Mouse (Mus musculus): Measurements from ENCODE around the gene Apbb1.

Gene Apbb1

GRCm38 (mm10) chr7:105570756-105571155 lies 10.7 kb downstream of the Apbb1 start:
- no peak for DNase-seq (ENCODE audit: low spot score)

GRCm38 (mm10) chr7:105569512-105570496 lies 11.6 kb downstream of the Apbb1 start:
- peak; percentile 78 for DNase-seq (ENCODE audit: low spot score)

- peak; percentile 82 for DNase-seq (ENCODE audit: low spot score)
These were observed 12.4 kb downstream of the Apbb1 start for GRCm38 (mm10) chr7:105568988-105569471.

- peak; percentile 48 for DNase-seq (ENCODE audit: low spot score)
These were observed 12.9 kb downstream of the Apbb1 start for GRCm38 (mm10) chr7:105568583-105568982.

- peak; percentile 24 for DNase-seq (ENCODE audit: low spot score)
These were observed 16.2 kb downstream of the Apbb1 start for GRCm38 (mm10) chr7:105565071-105565836.

- DNase-seq (ENCODE audit: low spot score): no peak
These were observed 18.1 kb downstream of the Apbb1 start for GRCm38 (mm10) chr7:105563367-105563766.

GRCm38 (mm10) chr7:105562317-105562716 lies 19.1 kb downstream of the Apbb1 start:
- no peak for DNase-seq (ENCODE audit: low spot score)

- DNase-seq (ENCODE audit: low spot score): no peak
These were observed 22.4 kb downstream of the Apbb1 start for GRCm38 (mm10) chr7:105559016-105559415.

GRCm38 (mm10) chr7:105557671-105558070 lies 23.8 kb downstream of the Apbb1 start:
- DNase-seq (ENCODE audit: low spot score): no peak

- no peak for DNase-seq (ENCODE audit: low spot score)
These were observed 25.0 kb downstream of the Apbb1 start for GRCm38 (mm10) chr7:105556406-105556805.

GRCm38 (mm10) chr7:105555571-105555970 lies 25.9 kb downstream of the Apbb1 start:
- DNase-seq (ENCODE audit: low spot score): no peak

- DNase-seq (ENCODE audit: low spot score): peak; percentile 91
These were observed 27.1 kb downstream of the Apbb1 start, which contains the start of gene Smpd1 for GRCm38 (mm10) chr7:105554212-105554942. TSS of gene Smpd1 (plus strand) at chr7:105554360.

GRCm38 (mm10) chr7:105553456-105554211 lies 27.8 kb downstream of the Apbb1 start:
- DNase-seq (ENCODE audit: low spot score): no peak

- DNase-seq (ENCODE audit: low spot score): peak; percentile 53
These were observed 32.4 kb downstream of the Apbb1 start for GRCm38 (mm10) chr7:105549035-105549434.

GRCm38 (mm10) chr7:105547970-105548369 lies 33.5 kb downstream of the Apbb1 start:
- no peak for DNase-seq (ENCODE audit: low spot score)

- no peak for DNase-seq (ENCODE audit: low spot score)
These were observed 35.5 kb downstream of the Apbb1 start for GRCm38 (mm10) chr7:105545986-105546385.

- no peak for DNase-seq (ENCODE audit: low spot score)
These were observed 47.3 kb downstream of the Apbb1 start for GRCm38 (mm10) chr7:105534162-105534561.

- no peak for DNase-seq (ENCODE audit: low spot score)
These were observed 53.4 kb downstream of the Apbb1 start for GRCm38 (mm10) chr7:105528094-105528493.

GRCm38 (mm10) chr7:105527306-105527937 lies 54.0 kb downstream of the Apbb1 start:
- peak; percentile 46 for DNase-seq (ENCODE audit: low spot score)

GRCm38 (mm10) chr7:105524222-105524621 lies 57.2 kb downstream of the Apbb1 start:
- DNase-seq (ENCODE audit: low spot score): no peak

- DNase-seq (ENCODE audit: low spot score): peak; percentile 25
These were observed 61.3 kb downstream of the Apbb1 start for GRCm38 (mm10) chr7:105520201-105520600.
